Mouse (Mus musculus): Measurements from ENCODE around the gene Dnm1. TPM values are rescaled to one million over a fixed set of nuclear protein-coding genes. Genes with fewer than 3 reads are reported as not detected.
"Not testable (repeated sequence)": the region's sequence is repeated elsewhere in the genome, so short reads cannot be mapped to it uniquely, and the experiment has no call there.

Dnm1 gene
- polyA plus RNA-seq, 1 experiment from 2014 or later: 17.0 TPM

GRCm38 (mm10) chr2:32311443-32312317, 41.5 kb downstream of the Dnm1 start:
- peak overlapping the region; percentile 78 for H3K4me3 ChIP-seq
- H3K4me1 ChIP-seq (replicated peaks): peaks cover 61% of the 10 kb centered on the region
- 9% methylated on average over 41 of the region's 42 CpGs for WGBS
- DNase-seq (ENCODE audit: low spot score): no peak
- peaks cover 64% of the 10 kb centered on the region for H3K27me3 ChIP-seq (ENCODE audit: insufficient read depth, poor library complexity, severe bottlenecking)
- peaks cover 35% of the 10 kb centered on the region for H3K36me3 ChIP-seq
- H3K27ac ChIP-seq: peak overlapping the region; percentile 87
- no peaks in the 10 kb centered on the region for H3K9me3 ChIP-seq

- peaks cover 50% of the 10 kb centered on the region for H3K4me1 ChIP-seq (replicated peaks)
- H3K4me3 ChIP-seq: peak overlapping the region; percentile 78; the same call in 1 of the 2 replicates
- peaks cover 50% of the 10 kb centered on the region for H3K27me3 ChIP-seq (ENCODE audit: insufficient read depth, poor library complexity, severe bottlenecking)
- H3K36me3 ChIP-seq: peaks cover 49% of the 10 kb centered on the region
- no peaks in the 10 kb centered on the region for H3K9me3 ChIP-seq
- no peak overlapping the region for H3K27ac ChIP-seq
- no peak for DNase-seq (ENCODE audit: low spot score)
- WGBS: 85% methylated on average over 18 of the region's 18 CpGs
Observed at GRCm38 (mm10) chr2:32310096-32310845, 42.9 kb downstream of the Dnm1 start.

GRCm38 (mm10) chr2:32308870-32309568, 44.1 kb downstream of the Dnm1 start:
- H3K4me1 ChIP-seq (replicated peaks): peaks cover 49% of the 10 kb centered on the region
- WGBS: 87% methylated on average over 16 of the region's 16 CpGs
- H3K27ac ChIP-seq: 0 out of 2 replicates have a peak overlapping the region, but pooled peaks have one; percentile 29
- H3K36me3 ChIP-seq: peaks cover 61% of the 10 kb centered on the region
- H3K9me3 ChIP-seq: no peaks in the 10 kb centered on the region
- H3K27me3 ChIP-seq (ENCODE audit: insufficient read depth, poor library complexity, severe bottlenecking): peaks cover 41% of the 10 kb centered on the region
- no peak overlapping the region for H3K4me3 ChIP-seq
- no peak for DNase-seq (ENCODE audit: low spot score)

GRCm38 (mm10) chr2:32307941-32308760, 45.0 kb downstream of the Dnm1 start:
- no peak overlapping the region for H3K4me3 ChIP-seq
- peaks cover 70% of the 10 kb centered on the region for H3K36me3 ChIP-seq
- H3K9me3 ChIP-seq: no peaks in the 10 kb centered on the region
- no peak overlapping the region; the same call in 1 of the 2 replicates for H3K27ac ChIP-seq
- H3K27me3 ChIP-seq (ENCODE audit: insufficient read depth, poor library complexity, severe bottlenecking): peaks cover 32% of the 10 kb centered on the region
- peaks cover 49% of the 10 kb centered on the region for H3K4me1 ChIP-seq (replicated peaks)
- DNase-seq (ENCODE audit: low spot score): peak; percentile 73
- WGBS: 55% methylated on average over 8 of the region's 8 CpGs

GRCm38 (mm10) chr2:32307247-32307798, 45.8 kb downstream of the Dnm1 start:
- H3K36me3 ChIP-seq: peaks cover 78% of the 10 kb centered on the region
- H3K4me3 ChIP-seq: no peak overlapping the region
- peaks cover 43% of the 10 kb centered on the region for H3K4me1 ChIP-seq (replicated peaks)
- no peaks in the 10 kb centered on the region for H3K9me3 ChIP-seq
- 90% methylated on average over 6 of the region's 6 CpGs for WGBS
- H3K27me3 ChIP-seq (ENCODE audit: insufficient read depth, poor library complexity, severe bottlenecking): peaks cover 24% of the 10 kb centered on the region
- no peak overlapping the region for H3K27ac ChIP-seq
- no peak for DNase-seq (ENCODE audit: low spot score)

- DNase-seq (ENCODE audit: low spot score): no peak
- H3K9me3 ChIP-seq: no peaks in the 10 kb centered on the region
- H3K4me1 ChIP-seq (replicated peaks): peaks cover 32% of the 10 kb centered on the region
- peaks cover 90% of the 10 kb centered on the region for H3K36me3 ChIP-seq
- no peak overlapping the region for H3K4me3 ChIP-seq
- WGBS: 81% methylated on average over 9 of the region's 9 CpGs
- H3K27me3 ChIP-seq (ENCODE audit: insufficient read depth, poor library complexity, severe bottlenecking): peaks cover 18% of the 10 kb centered on the region
- H3K27ac ChIP-seq: no peak overlapping the region
Observed at GRCm38 (mm10) chr2:32306176-32306575, 47.0 kb downstream of the Dnm1 start.

GRCm38 (mm10) chr2:32305668-32306067, 47.5 kb downstream of the Dnm1 start:
- DNase-seq (ENCODE audit: low spot score): no peak
- Histone ChIP-seq H3K36me3 (peaks cover 95% of the 10 kb centered on the region), H3K27ac (no peak overlapping the region), H3K27me3 (ENCODE audit: insufficient read depth, poor library complexity, severe bottlenecking) (peaks cover 13% of the 10 kb centered on the region; the same call in 1 of the 2 replicates), H3K4me3 (no peak overlapping the region), H3K9me3 (no peaks in the 10 kb centered on the region), H3K4me1 (replicated peaks) (peaks cover 27% of the 10 kb centered on the region)
- 89% methylated on average over 5 of the region's 5 CpGs for WGBS

- no peak overlapping the region for H3K4me3 ChIP-seq
- peaks cover 14% of the 10 kb centered on the region for H3K4me1 ChIP-seq (replicated peaks)
- H3K36me3 ChIP-seq: peaks cover 96% of the 10 kb centered on the region
- peaks cover 5% of the 10 kb centered on the region; the same call in 1 of the 2 replicates for H3K27me3 ChIP-seq (ENCODE audit: insufficient read depth, poor library complexity, severe bottlenecking)
- H3K9me3 ChIP-seq: no peaks in the 10 kb centered on the region
- DNase-seq (ENCODE audit: low spot score): peak; percentile 58
- WGBS: 56% methylated on average over 8 of the region's 8 CpGs
- H3K27ac ChIP-seq: no peak overlapping the region
Observed at GRCm38 (mm10) chr2:32304145-32304832, 48.8 kb downstream of the Dnm1 start.

- H3K27ac ChIP-seq: no peak overlapping the region
- H3K27me3 ChIP-seq (ENCODE audit: insufficient read depth, poor library complexity, severe bottlenecking): no peaks in the 10 kb centered on the region
- H3K36me3 ChIP-seq: peaks cover 97% of the 10 kb centered on the region
- no peaks in the 10 kb centered on the region for H3K9me3 ChIP-seq
- peaks cover 5% of the 10 kb centered on the region for H3K4me1 ChIP-seq (replicated peaks)
- H3K4me3 ChIP-seq: no peak overlapping the region
- WGBS: 91% methylated on average over 10 of the region's 10 CpGs
- no peak for DNase-seq (ENCODE audit: low spot score)
Observed at GRCm38 (mm10) chr2:32302952-32303351, 50.2 kb downstream of the Dnm1 start.

- no peaks in the 10 kb centered on the region for H3K9me3 ChIP-seq
- H3K4me1 ChIP-seq (replicated peaks): peaks cover 1% of the 10 kb centered on the region
- peaks cover 91% of the 10 kb centered on the region for H3K36me3 ChIP-seq
- no peak for DNase-seq (ENCODE audit: low spot score)
- no peak overlapping the region for H3K4me3 ChIP-seq
- no peak overlapping the region for H3K27ac ChIP-seq
- WGBS: 93% methylated on average over 4 of the region's 4 CpGs
- H3K27me3 ChIP-seq (ENCODE audit: insufficient read depth, poor library complexity, severe bottlenecking): no peaks in the 10 kb centered on the region
Observed at GRCm38 (mm10) chr2:32299469-32299868, 53.7 kb downstream of the Dnm1 start.

- 86% methylated on average over 2 of the region's 2 CpGs for WGBS
- H3K36me3 ChIP-seq: peaks cover 77% of the 10 kb centered on the region
- not testable (repeated sequence) for H3K27ac ChIP-seq; H3K9me3 ChIP-seq; H3K4me3 ChIP-seq; DNase-seq (ENCODE audit: low spot score); H3K27me3 ChIP-seq (ENCODE audit: insufficient read depth, poor library complexity, severe bottlenecking); H3K4me1 ChIP-seq (replicated peaks)
Observed at GRCm38 (mm10) chr2:32295842-32296241, 57.3 kb downstream of the Dnm1 start.

All from hindbrain, embryonic 10.5 days (tissue).